Mouse (Mus musculus): Measurements from ENCODE around the gene Ldlr. TPM values are rescaled to one million over a fixed set of nuclear protein-coding genes. Genes with fewer than 3 reads are reported as not detected.
"Not testable (repeated sequence)": the region's sequence is repeated elsewhere in the genome, so short reads cannot be mapped to it uniquely, and the experiment has no call there.

Ldlr gene
- total RNA-seq, 4 experiments from 2014 or later, result 102 to 164 (median 147) TPM

DNA sequence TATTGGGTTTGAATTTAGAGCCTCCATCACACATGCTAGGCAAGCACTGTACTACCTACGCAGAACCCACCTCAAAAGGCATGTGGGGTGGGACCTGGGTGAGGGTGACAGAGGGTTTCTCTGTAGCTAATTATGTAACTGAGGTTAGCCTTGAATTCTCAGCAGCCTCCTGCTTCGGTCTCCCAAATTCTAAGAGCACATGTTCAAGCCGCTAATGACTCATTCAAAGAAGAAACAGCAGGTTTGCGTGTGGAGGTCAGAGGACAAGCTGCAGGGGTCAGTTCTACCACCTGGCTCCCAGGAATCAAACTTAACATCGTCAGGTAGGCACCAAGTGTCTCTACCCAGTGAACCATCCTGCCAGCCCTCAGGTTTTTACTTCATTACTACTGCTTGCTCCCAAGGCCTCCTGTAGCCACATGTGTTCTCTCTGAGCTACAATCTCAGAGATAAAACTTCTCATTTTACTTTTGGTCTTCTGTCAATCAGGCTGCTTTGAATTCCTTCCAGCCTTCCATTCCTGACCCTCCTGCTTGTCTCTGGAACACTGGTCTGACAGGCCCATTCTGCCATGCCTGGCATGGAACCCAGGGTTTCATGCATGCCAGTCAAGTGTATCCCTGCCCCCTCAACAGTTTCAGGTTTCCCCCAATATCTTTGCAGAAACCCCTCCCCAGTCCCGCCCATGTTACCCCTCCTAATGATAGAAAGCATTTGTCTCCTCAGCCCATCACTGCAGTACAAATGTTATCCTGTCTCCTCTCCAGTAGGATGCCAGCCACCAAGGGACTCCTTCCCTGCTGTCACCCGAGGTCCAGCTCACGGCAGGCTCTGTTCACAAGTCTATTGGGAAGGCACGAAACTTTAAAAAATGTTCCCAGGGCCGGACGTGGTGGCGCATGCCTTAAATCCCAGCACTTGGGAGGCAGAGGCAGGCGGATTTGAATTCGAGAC is 35.6 kb downstream of the Ldlr start:
- no peak for DNase-seq

DNA sequence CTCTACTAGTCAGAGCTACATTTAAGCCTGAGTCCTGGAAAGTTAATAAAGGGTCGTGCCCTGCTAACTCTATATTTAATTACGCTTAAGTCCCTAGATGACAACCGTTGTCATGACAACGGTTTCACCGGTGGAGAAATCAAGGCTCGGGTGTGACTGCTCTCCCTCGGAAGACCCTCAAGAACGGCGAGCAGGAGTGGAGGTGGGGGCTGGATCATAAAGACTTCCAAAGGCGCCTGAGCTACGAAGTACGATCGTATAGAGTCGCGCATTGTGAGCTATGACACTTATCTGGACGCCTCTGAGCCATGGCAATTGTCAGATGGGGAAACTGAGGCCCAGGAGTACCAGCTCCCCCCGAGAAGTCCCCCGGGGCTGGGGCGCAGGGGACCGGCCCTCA is 36.4 kb downstream of the Ldlr start:
- DNase-seq, result no peak

DNA sequence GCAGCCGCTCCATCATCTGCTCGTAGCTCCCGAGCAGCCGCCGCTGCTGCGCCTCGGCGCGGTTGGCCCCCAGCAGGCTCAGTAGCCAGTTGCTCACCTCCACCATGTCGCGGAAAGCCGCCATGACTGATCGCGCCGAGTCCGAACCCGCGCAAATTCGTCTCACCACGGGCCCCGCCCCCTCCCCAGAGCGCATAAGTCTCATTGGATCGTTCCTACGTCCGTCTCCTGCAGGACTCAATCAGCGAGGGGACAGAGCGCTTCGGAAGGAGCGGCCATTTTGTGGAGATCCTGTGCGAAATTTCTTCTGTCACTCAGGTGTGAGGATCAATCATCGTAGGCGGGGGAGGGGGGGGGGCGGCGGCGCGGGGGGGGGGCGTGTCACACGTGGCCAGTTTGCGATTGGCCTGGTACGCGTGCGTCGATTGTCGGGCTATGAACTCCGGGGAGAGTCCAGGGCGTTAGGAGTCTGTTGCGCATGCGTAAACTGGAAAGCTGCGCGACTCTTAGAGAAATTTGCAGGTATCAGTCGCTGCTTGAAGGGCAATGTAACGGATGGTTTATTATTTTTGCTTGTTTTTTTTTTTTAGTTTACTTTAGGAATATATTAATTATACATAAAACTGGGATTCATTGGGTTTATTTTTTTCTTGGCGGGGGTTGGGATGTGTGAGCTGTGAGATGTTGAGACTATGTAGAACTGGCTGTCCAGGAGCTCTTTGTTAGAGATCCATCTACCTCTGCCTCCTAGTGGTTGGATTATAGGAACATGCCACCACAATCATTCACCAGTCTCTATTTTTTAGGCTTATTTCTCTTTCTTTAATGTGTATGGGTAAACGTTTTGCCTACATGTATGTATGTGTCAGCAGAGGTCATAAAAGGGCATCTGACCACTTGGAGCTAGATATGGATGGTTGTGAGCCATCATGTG is 37.1 kb downstream of the Ldlr start, which contains the start of gene Spc24:
Spc24 (minus strand) TSS at position 149 of the 934 bp plus-strand sequence.
- DNase-seq, result peak; percentile 93

DNA sequence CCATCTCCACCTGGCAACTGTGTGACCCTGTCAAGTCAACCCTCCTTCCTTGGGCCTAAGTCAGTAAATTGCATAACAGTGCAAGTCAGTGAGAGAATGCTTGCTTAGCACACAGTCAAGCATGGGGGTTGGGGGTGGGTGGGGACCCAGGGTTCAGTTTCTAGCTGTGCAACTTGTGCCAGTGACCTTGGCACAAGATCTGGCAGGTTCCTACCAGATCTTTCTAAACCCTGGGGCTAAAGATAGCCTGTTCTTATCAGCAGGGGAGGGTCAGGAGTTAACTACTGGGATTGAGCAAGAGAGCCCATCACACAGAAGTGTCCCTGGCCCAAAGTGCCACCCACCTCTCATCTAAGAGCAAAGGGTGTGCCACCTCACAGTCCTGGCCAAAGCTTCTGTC is 38.9 kb downstream of the Ldlr start:
- no peak for DNase-seq

DNA sequence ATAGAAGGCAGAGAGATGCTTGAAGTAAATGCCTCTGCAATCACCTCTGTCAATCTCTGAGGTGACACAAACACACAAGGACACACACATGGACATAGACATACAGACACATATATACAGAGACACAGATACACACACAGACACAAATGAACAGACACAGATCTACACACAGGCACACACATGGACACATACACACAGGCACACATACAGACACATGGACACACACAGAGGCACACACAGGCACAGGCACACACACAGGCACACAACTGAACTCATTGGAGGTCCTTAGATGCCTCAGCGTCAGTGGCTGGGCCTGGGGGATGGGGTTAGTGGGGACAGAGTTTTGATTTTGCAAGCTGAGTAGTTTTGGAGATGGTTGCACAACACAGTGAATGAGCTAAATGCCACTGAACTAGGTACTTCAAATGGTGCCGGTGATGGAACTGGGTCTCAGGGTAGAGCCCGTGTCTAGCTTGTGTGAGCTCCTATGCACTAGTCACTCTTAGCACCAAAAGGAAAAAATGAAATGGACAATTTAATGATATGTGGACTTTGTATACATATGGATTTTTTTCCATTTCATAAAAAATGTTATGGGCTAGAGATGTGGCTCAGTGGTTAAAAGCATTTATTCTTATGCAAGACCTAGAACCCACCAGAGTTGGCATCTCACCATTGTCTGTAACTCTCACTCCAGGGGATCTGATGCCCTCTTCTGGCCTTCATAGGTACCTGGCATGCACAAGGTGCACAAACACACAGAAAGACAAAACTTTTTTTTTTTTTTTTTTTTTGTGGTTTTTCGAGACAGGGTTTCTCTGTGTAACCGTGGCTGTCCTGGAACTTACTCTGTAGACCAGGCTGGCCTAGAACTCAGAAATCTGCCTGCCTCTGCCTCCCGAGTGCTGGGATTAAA is 41.1 kb downstream of the Ldlr start:
- no peak for DNase-seq

DNA sequence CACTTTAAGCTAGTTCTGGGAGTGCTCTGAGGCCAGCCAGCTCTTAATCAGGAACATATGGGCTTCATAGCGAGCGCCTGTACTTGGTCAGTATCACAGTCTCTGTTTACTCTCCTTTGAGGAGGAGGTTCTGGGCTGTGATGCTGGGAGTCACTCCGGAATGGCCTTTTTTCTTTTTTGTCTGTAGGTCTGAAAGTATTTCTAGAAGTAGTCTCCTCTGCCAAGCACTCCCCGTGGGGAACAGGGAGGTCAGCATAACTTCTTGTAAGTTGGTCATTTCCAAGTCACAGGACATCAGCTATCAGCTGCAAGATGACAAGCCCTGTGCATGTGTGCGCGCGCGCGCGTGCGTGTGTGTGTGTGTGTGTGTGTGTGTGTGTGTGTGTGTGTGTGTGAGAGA is 44.6 kb downstream of the Ldlr start:
- DNase-seq, result no peak

DNA sequence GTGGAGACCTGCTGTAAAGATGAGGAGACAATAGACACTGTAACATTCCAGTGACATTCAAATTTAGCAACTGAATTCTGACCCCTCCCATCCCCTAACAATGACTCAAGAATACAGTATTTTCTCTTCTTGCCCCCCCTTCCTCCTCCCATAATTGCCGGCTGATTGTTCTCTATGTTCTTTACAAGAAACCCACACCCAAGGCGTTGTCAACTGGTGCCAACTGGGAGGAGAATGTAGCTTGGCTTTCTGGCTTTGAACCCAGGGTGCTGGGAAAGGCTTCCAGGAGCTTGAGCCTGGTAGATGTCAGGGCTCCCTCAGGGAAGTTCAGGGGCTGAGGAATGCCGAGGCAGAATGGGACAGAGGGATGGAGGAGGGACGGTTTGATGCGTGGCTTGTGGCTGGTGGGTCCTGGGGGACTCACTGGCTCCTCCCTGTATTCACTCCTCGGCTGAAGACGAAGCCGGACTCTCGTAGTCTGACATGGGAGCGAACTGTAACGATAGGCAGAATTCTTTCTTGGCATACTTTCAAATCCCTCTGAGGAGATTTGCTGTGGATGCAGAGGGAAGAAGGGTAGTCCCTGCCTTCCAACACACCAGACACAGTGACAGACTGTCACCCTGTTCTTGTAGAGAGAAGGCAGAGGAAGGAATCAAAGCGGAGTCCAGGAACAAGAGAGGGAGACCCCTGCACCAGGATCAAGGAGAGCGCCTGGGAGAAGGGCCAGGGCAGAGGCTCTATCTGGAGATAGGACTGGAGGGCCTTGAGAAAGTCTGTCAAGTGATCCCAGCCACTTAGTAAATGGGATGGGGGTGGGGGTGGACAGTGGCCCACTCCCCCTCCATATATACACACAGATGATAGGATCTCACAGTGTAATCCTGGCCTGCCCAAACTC is 45.5 kb downstream of the Ldlr start:
- no peak for DNase-seq

DNA sequence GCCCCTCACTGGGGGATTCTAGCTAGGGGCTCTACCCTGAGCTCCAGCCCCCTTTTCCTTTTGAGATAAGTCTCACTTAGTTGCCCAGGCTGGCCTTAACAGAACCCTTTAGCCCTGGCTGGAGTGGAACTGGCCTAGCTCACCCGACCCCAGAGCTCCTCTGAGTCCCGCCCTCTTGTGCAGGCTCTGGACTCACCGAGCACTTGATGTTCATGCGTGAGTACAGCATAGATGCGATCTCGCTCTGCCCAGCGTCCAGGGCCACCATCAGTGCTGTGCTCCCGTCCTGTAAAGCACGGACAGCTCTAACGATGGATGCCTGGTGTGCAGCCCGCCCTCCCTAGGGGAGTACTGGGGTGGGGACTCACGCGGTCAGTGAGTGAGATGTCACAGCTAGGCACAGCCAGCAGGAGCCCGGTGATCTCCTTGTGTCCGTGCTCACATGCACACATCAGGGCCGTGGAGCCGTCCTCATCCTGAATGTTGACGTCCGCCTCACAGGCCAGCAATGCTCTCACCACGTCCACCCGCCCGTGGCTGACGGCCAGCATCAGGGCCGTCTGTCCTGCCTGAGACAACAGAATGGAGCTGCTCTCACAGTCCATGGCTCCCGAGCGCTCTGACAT is 46.4 kb downstream of the Ldlr start:
- DNase-seq, result no peak

DNA sequence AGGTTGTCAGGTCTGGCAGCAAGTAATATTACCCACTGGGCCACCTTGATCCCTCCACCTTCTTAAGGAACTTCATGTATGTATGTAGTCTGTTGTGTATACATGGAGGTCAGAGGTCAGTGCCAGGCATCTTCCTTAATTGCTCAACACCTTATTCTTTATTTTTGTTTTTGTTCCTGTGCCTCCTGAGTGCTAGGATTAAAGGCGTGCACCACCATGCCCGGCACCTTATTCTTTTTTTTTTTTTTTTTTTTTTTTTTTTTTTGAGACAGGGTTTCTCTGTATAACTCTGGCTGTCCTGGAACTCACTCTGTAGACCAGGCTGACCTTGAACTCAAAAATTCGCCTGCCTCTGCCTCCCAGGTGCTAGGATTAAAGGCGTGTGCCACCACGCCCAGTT is 50.1 kb downstream of the Ldlr start:
- not testable (repeated sequence) for DNase-seq

DNA sequence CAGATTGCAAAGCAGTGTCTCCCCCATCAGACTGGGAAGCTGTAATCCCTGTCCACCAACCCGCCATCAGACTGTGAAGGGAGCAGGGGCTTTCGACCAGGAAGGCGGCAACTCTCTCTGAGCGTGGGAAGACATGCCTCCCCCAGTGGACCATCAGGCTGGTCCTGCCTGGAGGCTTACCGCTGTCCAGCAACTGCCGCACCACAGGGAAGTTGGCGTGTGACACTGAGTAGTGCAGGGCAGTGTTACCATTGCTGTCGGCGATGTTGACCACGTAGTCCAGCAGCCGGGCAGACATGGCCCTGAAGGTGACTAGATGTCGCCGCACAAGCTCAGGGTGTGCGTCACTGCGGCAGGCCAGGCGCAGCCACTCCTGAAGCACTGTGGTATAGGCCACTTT is 51.1 kb downstream of the Ldlr start:
- no peak for DNase-seq

DNA sequence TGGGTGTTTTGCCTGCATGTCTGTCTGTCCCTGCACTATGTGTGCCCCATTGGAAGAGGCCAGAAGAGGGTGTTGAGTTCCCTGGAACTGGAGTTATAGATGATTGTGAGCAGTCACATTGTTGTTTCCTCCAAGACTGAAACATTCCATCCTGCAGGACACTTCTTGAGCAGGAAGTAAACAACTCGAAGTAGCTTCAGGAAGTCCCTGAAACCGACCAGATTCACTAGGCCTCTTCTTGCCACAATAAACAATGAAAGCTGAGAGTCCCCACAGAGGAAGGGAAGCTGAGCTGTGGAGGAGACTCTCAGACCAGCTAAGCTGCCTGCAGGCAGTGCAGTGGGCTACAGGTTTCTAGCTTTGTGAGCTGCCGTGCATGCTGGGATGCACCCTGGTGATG is 54.4 kb downstream of the Ldlr start:
- no peak for DNase-seq

DNA sequence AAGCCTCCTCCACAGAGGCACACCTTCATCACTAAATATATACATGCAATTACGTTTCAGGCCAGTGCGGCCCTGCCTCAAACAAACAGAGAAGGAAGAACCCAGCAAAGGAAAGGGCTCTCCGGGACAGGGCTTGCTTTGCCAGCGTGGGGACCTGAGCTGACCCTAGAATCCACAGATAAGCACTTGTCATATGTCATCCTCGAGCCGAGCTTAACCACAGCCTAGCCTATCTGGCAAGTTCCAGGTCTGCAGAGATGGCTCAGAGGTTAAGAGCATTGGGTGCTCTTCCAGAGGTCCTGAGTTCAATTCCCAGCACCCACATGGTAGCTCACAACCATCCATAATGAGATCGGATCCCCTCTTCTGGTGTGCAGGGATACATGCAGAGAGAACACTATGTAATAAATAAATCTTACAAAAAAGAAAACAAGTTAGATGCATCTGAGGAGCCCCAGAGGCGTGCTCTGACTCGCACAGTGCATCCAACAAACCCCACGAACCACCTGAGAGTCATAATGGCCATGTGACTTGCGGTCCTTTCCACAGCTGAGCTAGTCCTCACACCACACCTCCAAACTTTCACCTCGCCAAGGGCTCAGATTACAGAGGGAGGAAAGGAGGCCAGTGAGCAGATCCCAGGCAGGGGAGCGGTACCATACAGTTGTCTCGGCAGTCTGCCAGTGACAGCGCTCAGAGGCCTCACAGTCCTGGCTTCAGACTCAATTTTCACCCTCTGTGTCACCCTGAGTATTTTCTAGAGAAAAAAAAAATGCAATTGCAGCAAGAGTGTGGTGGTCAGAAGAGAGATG is 58.6 kb downstream of the Ldlr start:
- DNase-seq, result no peak

DNA sequence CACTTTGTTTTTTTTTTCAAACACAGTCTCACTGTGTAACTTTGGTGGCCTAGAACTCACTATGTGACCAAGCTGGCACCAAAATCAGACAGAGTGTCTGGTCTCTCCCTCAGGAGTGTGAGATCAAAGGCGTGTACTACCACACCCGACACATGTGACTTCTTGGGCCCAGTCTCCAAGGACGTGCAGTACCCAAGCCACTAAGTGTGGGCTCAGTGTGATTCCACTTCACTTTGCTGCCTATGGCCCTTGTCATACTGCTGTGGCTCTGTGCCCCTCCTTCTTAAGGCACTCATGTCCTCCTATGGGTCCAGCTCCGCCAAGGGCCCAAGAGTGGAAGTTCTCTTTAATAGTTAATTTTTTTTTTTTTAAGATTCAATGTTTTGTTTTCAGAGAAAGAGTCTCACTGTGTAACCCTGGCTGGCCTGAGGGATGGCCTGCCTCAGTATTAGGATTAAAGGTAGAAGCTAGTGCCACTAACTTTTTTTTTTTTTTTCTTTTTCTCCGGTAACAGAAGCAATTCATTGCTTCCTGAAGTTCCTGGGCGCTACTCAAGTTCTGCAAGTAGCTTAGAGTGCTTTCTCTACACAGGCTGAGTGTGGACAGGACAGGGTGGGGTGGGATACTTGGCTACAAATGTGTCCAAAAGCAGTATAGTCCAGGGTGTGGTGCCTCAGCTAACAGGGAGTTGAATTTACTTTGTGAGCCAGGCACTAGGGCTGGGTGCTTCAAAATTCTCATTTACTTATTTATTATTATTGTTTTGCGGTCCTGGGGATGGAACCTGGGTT is 61.4 kb downstream of the Ldlr start:
- DNase-seq, result no peak

DNA sequence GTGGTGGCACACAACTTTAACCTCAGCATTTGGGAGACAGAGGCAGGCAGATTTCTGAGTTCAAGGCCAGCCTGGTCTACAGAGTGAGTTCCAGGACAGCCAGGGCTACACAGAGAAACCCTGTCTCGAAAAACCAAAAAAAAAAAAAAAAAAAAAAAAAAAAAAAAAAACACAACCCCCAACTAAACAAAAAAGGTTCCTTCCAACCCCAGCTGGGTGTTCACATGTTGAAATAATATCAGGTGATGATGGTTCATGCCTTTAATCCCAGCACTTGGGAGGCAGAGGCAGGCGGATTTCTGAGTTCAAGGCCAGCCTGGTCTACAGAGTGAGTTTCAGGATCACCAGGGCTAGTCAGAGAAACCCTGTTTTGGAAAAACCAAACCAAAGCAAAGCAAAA is 63.0 kb downstream of the Ldlr start:
- DNase-seq, result not testable (repeated sequence)

DNA sequence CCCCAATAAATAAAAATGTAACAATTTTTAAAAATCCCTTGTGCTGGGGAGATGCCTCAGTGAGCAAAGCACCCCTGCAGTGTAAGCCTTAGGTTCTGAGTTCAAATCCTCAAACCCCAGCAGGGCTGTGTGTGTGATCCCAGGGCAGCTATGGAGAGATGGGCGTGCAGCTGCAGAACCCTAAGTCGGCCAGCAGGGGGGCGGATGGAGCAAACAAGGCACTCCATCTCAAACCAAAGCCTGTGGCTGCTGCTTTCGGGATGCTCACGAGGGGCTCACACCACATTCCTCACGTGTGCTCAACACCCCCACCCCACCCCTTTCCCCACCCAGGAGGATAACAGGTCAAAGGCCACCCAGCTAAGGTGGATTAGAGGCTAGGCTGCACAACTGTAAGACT is 63.6 kb downstream of the Ldlr start:
- no peak for DNase-seq

DNA sequence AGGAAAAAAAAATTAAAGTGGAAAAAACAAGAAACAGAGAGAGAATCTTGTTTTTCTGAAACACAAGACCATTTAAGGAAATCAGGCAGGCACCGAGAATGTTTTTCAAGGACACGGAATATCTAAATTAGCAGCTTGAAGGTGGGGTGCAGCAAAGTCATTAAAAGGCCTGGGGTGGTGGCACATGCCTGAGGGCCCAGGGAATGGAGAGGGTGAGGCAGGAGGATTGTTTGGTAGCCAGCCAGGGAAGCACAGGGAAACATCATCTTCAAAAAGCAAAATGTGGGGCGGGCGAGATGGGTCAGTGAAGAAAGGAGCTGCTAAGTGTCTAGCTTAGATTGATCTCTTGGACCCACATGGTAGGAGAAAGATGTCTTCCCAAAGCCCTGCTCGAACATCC is 64.4 kb downstream of the Ldlr start:
- no peak for DNase-seq

DNA sequence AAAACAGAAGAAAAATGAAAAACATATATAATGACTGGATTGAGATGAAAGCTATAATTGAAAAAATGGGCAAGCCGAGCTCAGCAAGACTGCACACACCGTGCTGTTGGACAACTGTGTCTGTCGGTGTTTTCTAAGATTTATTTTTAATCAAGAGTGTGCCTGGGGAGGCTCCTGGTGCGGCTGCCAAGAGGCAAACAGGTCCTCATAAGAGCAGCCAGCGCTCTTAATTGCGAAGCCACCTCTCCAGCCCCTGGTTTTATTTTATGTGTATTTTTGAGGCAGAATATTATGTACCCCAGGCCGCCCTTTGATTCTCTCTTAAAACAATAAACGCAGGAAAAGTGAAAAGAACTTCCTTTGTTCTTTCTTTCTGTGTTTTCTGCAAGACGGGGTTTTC is 65.0 kb downstream of the Ldlr start:
- no peak for DNase-seq

DNA sequence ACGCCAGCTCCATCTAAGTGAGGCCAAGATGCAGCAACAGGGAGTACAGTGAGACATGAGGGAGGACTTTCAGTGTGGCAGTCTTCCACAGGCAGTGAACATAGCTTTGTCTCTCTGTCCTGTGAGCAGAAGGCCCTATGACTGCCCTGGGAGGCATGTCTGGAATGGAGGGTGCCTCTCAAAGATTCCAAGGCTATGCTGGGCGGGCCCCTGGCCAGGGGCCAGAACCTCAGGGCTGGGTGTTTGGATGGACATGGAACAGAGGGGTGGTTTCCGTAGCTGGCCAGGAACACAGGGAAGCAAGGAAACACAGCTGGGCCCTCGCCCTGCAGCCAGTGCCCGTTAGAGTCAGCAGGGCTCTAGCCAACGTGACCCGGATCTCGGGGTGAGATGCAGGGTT is 68.6 kb downstream of the Ldlr start:
- DNase-seq, result peak; percentile 64

DNA sequence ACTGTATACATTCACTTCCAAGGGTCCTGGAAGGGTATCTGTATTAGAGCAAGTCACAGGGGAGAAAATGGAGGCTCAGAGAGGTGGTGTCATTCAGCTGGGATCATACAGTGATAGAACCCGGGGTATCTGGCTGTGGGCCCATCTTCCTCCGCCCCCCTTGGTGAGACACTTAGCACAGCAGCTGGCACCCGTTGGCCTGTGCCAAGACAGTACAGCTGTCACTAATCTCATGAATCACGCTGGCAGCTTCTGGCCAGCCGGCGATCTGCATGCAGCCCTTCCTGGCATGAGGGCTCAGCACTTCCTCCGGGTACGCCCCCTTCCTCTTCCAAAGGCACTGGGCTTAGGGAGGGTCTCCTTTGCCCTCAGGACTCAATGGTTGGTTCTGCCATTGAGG is 69.4 kb downstream of the Ldlr start:
- peak; percentile 42 for DNase-seq
